Mouse (Mus musculus): ENCODE data around the gene Bhlhe40. TPM values are rescaled to one million over a fixed set of nuclear protein-coding genes. Genes with fewer than 3 reads are reported as not detected.

The Bhlhe40 gene
- total RNA-seq (2014; fragmentation: Nextera tagmentation) (not detected in 2 replicates), total RNA-seq (2017) (0.41 and 0.76 TPM in 2 replicates), polyA plus RNA-seq (2012) (0.11 and 0.48 TPM in 2 replicates)

- H3K4me3 ChIP-seq (ENCODE audit: low read depth, low read length): no peak within 1 kb of the TSS
These were observed at the start of gene Bhlhe40 for GRCm38 (mm10) chr6:108660206-108660877. Gene Bhlhe40 (plus strand): TSS chr6:108660629.

GRCm38 (mm10) chr6:108611663-108612062 is 48.8 kb upstream of the Bhlhe40 start:
- ATAC-seq (ENCODE audit: extremely low read depth, insufficient number of reproducible peaks, low FRiP score, poor library complexity, severe bottlenecking): no peak
- Histone ChIP-seq H3K36me3 (replicated peaks) (no peaks in the 10 kb centered on the region), H3K4me3 (ENCODE audit: low read depth, low read length) (no peak overlapping the region), H3K4me1 (ENCODE audit: insufficient read depth, low read depth, low read length) (no peaks in the 10 kb centered on the region), H3K27me3 (ENCODE audit: insufficient read depth, low read length) (no peaks in the 10 kb centered on the region; the same call in 1 of the 2 replicates), H3K9me3 (replicated peaks) (no peaks in the 10 kb centered on the region)
- no peak for DNase-seq (ENCODE audit: low spot score)
- TF ChIP-seq CTCF (IDR thresholded peaks at IDR 0.05; ENCODE audit: low read depth, low read length): no peak

More at GRCm38 (mm10) chr6:108660206-108660877, at the start of gene Bhlhe40:
- no peaks in the 10 kb centered on the region; the same call in 1 of the 2 replicates for H3K9me3 ChIP-seq (replicated peaks)
- no peaks in the 10 kb centered on the region for H3K4me1 ChIP-seq (ENCODE audit: insufficient read depth, low read depth, low read length)
- ATAC-seq (ENCODE audit: extremely low read depth, insufficient number of reproducible peaks, low FRiP score, poor library complexity, severe bottlenecking): no peak
- no peak for DNase-seq (ENCODE audit: low spot score)
- TF ChIP-seq POLR2AphosphoS5 (IDR thresholded peaks at IDR 0.05; ENCODE audit: insufficient replicate concordance, low read depth, low read length): no peak
- no peak for TF ChIP-seq CTCF (IDR thresholded peaks at IDR 0.05; ENCODE audit: low read depth, low read length)
- no peak for TF ChIP-seq TAL1 (conservative IDR thresholded peaks at IDR 0.05; ENCODE audit: low read depth, low read length)
- no peak for TF ChIP-seq GATA2 (IDR thresholded peaks at IDR 0.05; ENCODE audit: borderline replicate concordance, low read depth, low read length)
- TF ChIP-seq GATA1 (IDR thresholded peaks at IDR 0.05; ENCODE audit: borderline replicate concordance, low read length): no peak
- peaks cover 4% of the 10 kb centered on the region; the same call in 1 of the 2 replicates for H3K27me3 ChIP-seq (ENCODE audit: insufficient read depth, low read length)
- H3K36me3 ChIP-seq (replicated peaks): no peaks in the 10 kb centered on the region

GRCm38 (mm10) chr6:108618025-108618424 is 42.4 kb upstream of the Bhlhe40 start:
- H3K9me3 ChIP-seq (replicated peaks): no peaks in the 10 kb centered on the region
- ATAC-seq (ENCODE audit: extremely low read depth, insufficient number of reproducible peaks, low FRiP score, poor library complexity, severe bottlenecking) (no peak), DNase-seq (ENCODE audit: low spot score) (no peak)
- H3K27me3 ChIP-seq (ENCODE audit: insufficient read depth, low read length): no peaks in the 10 kb centered on the region
- no peak for TF ChIP-seq POLR2AphosphoS5 (IDR thresholded peaks at IDR 0.05; ENCODE audit: insufficient replicate concordance, low read depth, low read length)
- TF ChIP-seq GATA2 (IDR thresholded peaks at IDR 0.05; ENCODE audit: borderline replicate concordance, low read depth, low read length): no peak
- no peak for TF ChIP-seq GATA1 (IDR thresholded peaks at IDR 0.05; ENCODE audit: borderline replicate concordance, low read length)
- TF ChIP-seq CTCF (IDR thresholded peaks at IDR 0.05; ENCODE audit: low read depth, low read length): no peak
- TF ChIP-seq TAL1 (conservative IDR thresholded peaks at IDR 0.05; ENCODE audit: low read depth, low read length): no peak
- H3K4me1 ChIP-seq (ENCODE audit: insufficient read depth, low read depth, low read length): no peaks in the 10 kb centered on the region
- no peaks in the 10 kb centered on the region for H3K36me3 ChIP-seq (replicated peaks)
- no peak overlapping the region for H3K4me3 ChIP-seq (ENCODE audit: low read depth, low read length)

- TF ChIP-seq POLR2AphosphoS5 (IDR thresholded peaks at IDR 0.05; ENCODE audit: insufficient replicate concordance, low read depth, low read length): no peak
- no peak for TF ChIP-seq CTCF (IDR thresholded peaks at IDR 0.05; ENCODE audit: low read depth, low read length)
- TF ChIP-seq GATA1 (IDR thresholded peaks at IDR 0.05; ENCODE audit: borderline replicate concordance, low read length): no peak
- TF ChIP-seq TAL1 (conservative IDR thresholded peaks at IDR 0.05; ENCODE audit: low read depth, low read length): no peak
- Histone ChIP-seq H3K36me3 (replicated peaks) (no peaks in the 10 kb centered on the region), H3K27me3 (ENCODE audit: insufficient read depth, low read length) (no peaks in the 10 kb centered on the region), H3K4me1 (ENCODE audit: insufficient read depth, low read depth, low read length) (no peaks in the 10 kb centered on the region), H3K9me3 (replicated peaks) (no peaks in the 10 kb centered on the region), H3K4me3 (ENCODE audit: low read depth, low read length) (no peak overlapping the region)
- ATAC-seq (ENCODE audit: extremely low read depth, insufficient number of reproducible peaks, low FRiP score, poor library complexity, severe bottlenecking): no peak
- no peak for DNase-seq (ENCODE audit: low spot score)
These were observed 37.3 kb upstream of the Bhlhe40 start for GRCm38 (mm10) chr6:108623028-108623565.

GRCm38 (mm10) chr6:108624915-108625314 is 35.5 kb upstream of the Bhlhe40 start:
- Histone ChIP-seq H3K36me3 (replicated peaks) (no peaks in the 10 kb centered on the region), H3K4me1 (ENCODE audit: insufficient read depth, low read depth, low read length) (no peaks in the 10 kb centered on the region), H3K9me3 (replicated peaks) (no peaks in the 10 kb centered on the region), H3K4me3 (ENCODE audit: low read depth, low read length) (no peak overlapping the region), H3K27me3 (ENCODE audit: insufficient read depth, low read length) (no peaks in the 10 kb centered on the region; the same call in 1 of the 2 replicates)
- ATAC-seq (ENCODE audit: extremely low read depth, insufficient number of reproducible peaks, low FRiP score, poor library complexity, severe bottlenecking) (no peak), DNase-seq (ENCODE audit: low spot score) (no peak)
- TF ChIP-seq POLR2AphosphoS5 (IDR thresholded peaks at IDR 0.05; ENCODE audit: insufficient replicate concordance, low read depth, low read length): no peak
- no peak for TF ChIP-seq GATA2 (IDR thresholded peaks at IDR 0.05; ENCODE audit: borderline replicate concordance, low read depth, low read length)
- no peak for TF ChIP-seq TAL1 (conservative IDR thresholded peaks at IDR 0.05; ENCODE audit: low read depth, low read length)
- TF ChIP-seq CTCF (IDR thresholded peaks at IDR 0.05; ENCODE audit: low read depth, low read length): no peak
- TF ChIP-seq GATA1 (IDR thresholded peaks at IDR 0.05; ENCODE audit: borderline replicate concordance, low read length): no peak

- DNase-seq (ENCODE audit: low spot score) (no peak), ATAC-seq (ENCODE audit: extremely low read depth, insufficient number of reproducible peaks, low FRiP score, poor library complexity, severe bottlenecking) (peak; percentile 15; the same call in 1 of the 2 replicates)
- H3K4me1 ChIP-seq (ENCODE audit: insufficient read depth, low read depth, low read length): no peaks in the 10 kb centered on the region
- H3K36me3 ChIP-seq (replicated peaks): no peaks in the 10 kb centered on the region
- H3K27me3 ChIP-seq (ENCODE audit: insufficient read depth, low read length): no peaks in the 10 kb centered on the region; the same call in 1 of the 2 replicates
- no peak overlapping the region for H3K4me3 ChIP-seq (ENCODE audit: low read depth, low read length)
- no peak for TF ChIP-seq TAL1 (conservative IDR thresholded peaks at IDR 0.05; ENCODE audit: low read depth, low read length)
- no peak for TF ChIP-seq GATA2 (IDR thresholded peaks at IDR 0.05; ENCODE audit: borderline replicate concordance, low read depth, low read length)
- TF ChIP-seq CTCF (IDR thresholded peaks at IDR 0.05; ENCODE audit: low read depth, low read length): no peak
- TF ChIP-seq POLR2AphosphoS5 (IDR thresholded peaks at IDR 0.05; ENCODE audit: insufficient replicate concordance, low read depth, low read length): no peak
- no peak for TF ChIP-seq GATA1 (IDR thresholded peaks at IDR 0.05; ENCODE audit: borderline replicate concordance, low read length)
- no peaks in the 10 kb centered on the region for H3K9me3 ChIP-seq (replicated peaks)
These were observed 29.7 kb upstream of the Bhlhe40 start for GRCm38 (mm10) chr6:108630701-108631100.

Data from G1E (cell line).